Mouse (Mus musculus) olfactory bulb, adult 2 months (tissue): ENCODE results near the gene Cd300a.

ENCODE experiments used
- CTCF ChIP-seq: fragments of 200-500 bp; IDR thresholded peaks from 2 replicates; pipeline ENCODE4 v1.5.1; 2012; ENCODE audit warnings: low read depth, mild to moderate bottlenecking, low read length, moderate library complexity; ENCODE audit not compliant: insufficient read depth
- POLR2A ChIP-seq: fragments of 200-500 bp; IDR thresholded peaks from 2 replicates; pipeline ENCODE4 v1.6.1; 2012; ENCODE audit warnings: mild to moderate bottlenecking, low read depth, low read length, moderate library complexity; ENCODE audit not compliant: insufficient read depth

GRCm38 (mm10) chr11:114908086-114908485 lies 18.2 kb downstream of the Cd300a start:
- no peak for TF ChIP-seq CTCF
- no peak for TF ChIP-seq POLR2A
